Mouse (Mus musculus) neural tube, embryonic 15.5 days (tissue): ENCODE results near the gene Evi5. TPM values are rescaled to one million over a fixed set of nuclear protein-coding genes. Genes with fewer than 3 reads are reported as not detected.

Source experiments
- ATAC-seq: fragments of 200-750 bp; cut with Nextera tagmentation; 2 replicates; pipeline ENCODE4 v1.8.0; 2017; ENCODE audit warnings: mild to moderate bottlenecking, moderate TSS enrichment, moderate library complexity; ENCODE audit not compliant: low FRiP score
- H3K27ac ChIP-seq: fragments of 300-500 bp; sonication (generic); replicated peaks from 2 replicates; pipeline ENCODE4 v1.5.1; 2015; ENCODE audit warnings: mild to moderate bottlenecking, inconsistent platforms
- H3K27me3 ChIP-seq: fragments of 300-500 bp; sonication (generic); replicated peaks from 2 replicates; pipeline ENCODE4 v1.6.1; 2015; ENCODE audit warnings: inconsistent platforms
- H3K36me3 ChIP-seq: fragments of 300-500 bp; sonication (generic); 2 replicates; pipeline ENCODE4 v1.6.1; 2015; ENCODE audit warnings: inconsistent platforms
- H3K4me1 ChIP-seq: fragments of 300-500 bp; sonication (generic); 2 replicates; pipeline ENCODE4 v1.6.1; 2015; ENCODE audit warnings: inconsistent platforms
- H3K4me2 ChIP-seq: fragments of 300-500 bp; sonication (generic); 2 replicates; pipeline ENCODE4 v1.6.1; 2015; ENCODE audit warnings: inconsistent platforms, mild to moderate bottlenecking, moderate library complexity
- H3K4me3 ChIP-seq: fragments of 300-500 bp; sonication (generic); replicated peaks from 2 replicates; pipeline ENCODE4 v1.5.1; 2015; ENCODE audit warnings: mild to moderate bottlenecking, inconsistent platforms
- H3K9ac ChIP-seq: fragments of 300-500 bp; sonication (generic); replicated peaks from 2 replicates; pipeline ENCODE4 v1.6.1; 2015; ENCODE audit warnings: mild to moderate bottlenecking, inconsistent platforms
- H3K9me3 ChIP-seq: fragments of 300-500 bp; sonication (generic); replicated peaks from 2 replicates; pipeline ENCODE4 v1.6.1; 2016; ENCODE audit warnings: inconsistent platforms
- WGBS: fragments of 180-500 bp; shearing (Covaris S2); methylation state at CpG from one replicate; pipeline ENCODE4 v1.1.7; 2015; ENCODE audit warnings: mixed read lengths; 5-methylcytosine and 5-hydroxymethylcytosine counted together
- polyA plus RNA-seq: library from polyadenylated mRNA; unstranded; fragments of >200 nt; fragmentation: Nextera tagmentation; extraction: Ambion mirVana; gene quantifications from 2 replicates; pipeline ENCODE4 v1.2.1, GENCODE M21; 2015

Gene Evi5
- polyA plus RNA-seq, 1 experiment from 2014 or later, result 56.0 TPM

DNA sequence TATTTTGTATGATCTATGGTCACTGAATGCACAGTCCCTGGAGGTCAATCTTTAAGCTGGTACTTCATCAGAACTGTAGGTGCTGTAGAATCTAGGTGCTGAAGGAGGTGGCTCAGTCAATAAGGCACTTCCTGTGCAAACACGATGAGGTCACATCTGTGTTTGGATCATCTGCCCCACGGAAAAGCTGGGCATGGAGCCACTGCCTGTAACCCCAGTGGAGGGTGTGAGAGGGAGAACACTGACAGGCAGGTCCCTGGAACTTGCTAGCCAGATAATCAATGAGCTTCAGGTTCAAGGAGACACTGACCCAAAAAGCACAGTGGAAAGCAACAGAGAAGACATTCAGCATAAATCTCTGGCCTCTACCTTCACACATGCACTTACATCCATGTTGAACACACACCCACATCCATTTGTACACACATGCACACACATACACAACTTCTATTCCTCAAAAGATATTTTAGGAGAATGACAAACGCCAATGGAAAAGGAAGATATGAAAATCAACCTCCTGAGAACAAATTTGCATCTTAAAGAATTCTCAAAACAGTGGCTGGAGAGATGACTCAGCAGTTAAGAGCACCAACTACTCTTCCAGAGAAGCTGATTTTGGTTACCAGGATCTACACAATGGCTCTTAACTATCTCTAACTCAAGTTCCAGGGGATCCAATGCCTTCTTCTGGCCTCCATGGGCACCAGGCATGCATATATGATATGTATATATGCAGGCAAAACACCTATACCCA, 35.8 kb downstream of the Evi5 start:
- no peaks in the 10 kb centered on the region for H3K4me1 ChIP-seq
- H3K36me3 ChIP-seq, result 0 out of 2 replicates have a peak, but pooled peaks cover 4% of the 10 kb centered on the region
- H3K27ac ChIP-seq, result no peak overlapping the region
- no peak for ATAC-seq
- H3K9me3 ChIP-seq, result no peaks in the 10 kb centered on the region
- no peak overlapping the region for H3K4me3 ChIP-seq
- H3K9ac ChIP-seq, result no peak overlapping the region
- 73% methylated on average over 3 of the region's 3 CpGs for WGBS
- H3K4me2 ChIP-seq, result no peak overlapping the region
- no peaks in the 10 kb centered on the region for H3K27me3 ChIP-seq

DNA sequence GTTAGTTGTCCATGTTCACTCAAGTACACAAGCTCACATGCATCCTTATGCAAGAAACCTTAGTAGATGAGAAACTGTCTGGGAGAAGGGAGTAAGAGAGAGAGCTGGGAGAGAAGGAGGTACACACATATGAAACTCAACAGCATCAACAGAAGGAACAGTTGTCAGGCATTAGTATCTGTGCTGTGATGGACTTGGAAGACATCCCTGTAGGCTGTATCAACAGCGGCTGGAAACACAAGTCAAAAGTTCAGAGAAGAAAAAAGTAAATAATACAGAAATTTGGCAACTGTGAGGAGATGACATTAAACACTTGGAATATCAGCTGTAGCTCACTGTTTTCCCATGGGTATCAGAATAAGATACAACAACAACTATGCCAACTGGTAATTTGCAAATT, 40.6 kb downstream of the Evi5 start:
- Histone ChIP-seq H3K27me3 (no peaks in the 10 kb centered on the region), H3K4me1 (no peaks in the 10 kb centered on the region), H3K4me3 (no peak overlapping the region), H3K36me3 (peaks cover 12% of the 10 kb centered on the region), H3K9ac (no peak overlapping the region), H3K4me2 (no peak overlapping the region), H3K9me3 (peaks cover 10% of the 10 kb centered on the region; the same call in 1 of the 2 replicates), H3K27ac (no peak overlapping the region)
- ATAC-seq, result no peak
- 91% methylated on average over 1 of the region's 1 CpGs for WGBS

DNA sequence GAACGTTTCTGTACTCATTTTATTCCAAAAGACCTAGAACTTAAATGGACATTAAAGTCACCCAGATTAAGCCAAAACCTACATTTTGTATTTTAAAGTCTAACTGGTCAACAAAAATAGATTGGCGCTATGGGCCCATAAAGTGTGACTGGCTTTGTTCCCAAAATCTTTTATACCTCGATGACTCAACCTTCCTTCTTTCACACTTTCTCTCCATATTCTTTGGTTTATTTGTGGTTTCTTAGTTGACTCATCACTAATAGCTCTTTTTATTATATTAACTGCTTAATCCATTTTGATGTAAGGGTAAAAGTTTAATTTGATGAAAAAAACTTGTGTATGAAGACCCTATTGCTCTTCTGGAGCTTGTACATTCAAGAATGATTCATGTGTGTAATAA, 43.6 kb downstream of the Evi5 start:
- H3K4me3 ChIP-seq, result no peak overlapping the region
- no peaks in the 10 kb centered on the region for H3K27me3 ChIP-seq
- H3K9me3 ChIP-seq, result peaks cover 10% of the 10 kb centered on the region; the same call in 1 of the 2 replicates
- H3K27ac ChIP-seq, result no peak overlapping the region
- no peaks in the 10 kb centered on the region for H3K4me1 ChIP-seq
- 93% methylated on average over 3 of the region's 3 CpGs for WGBS
- H3K36me3 ChIP-seq, result peaks cover 12% of the 10 kb centered on the region
- no peak overlapping the region for H3K4me2 ChIP-seq
- no peak overlapping the region for H3K9ac ChIP-seq
- ATAC-seq, result no peak

DNA sequence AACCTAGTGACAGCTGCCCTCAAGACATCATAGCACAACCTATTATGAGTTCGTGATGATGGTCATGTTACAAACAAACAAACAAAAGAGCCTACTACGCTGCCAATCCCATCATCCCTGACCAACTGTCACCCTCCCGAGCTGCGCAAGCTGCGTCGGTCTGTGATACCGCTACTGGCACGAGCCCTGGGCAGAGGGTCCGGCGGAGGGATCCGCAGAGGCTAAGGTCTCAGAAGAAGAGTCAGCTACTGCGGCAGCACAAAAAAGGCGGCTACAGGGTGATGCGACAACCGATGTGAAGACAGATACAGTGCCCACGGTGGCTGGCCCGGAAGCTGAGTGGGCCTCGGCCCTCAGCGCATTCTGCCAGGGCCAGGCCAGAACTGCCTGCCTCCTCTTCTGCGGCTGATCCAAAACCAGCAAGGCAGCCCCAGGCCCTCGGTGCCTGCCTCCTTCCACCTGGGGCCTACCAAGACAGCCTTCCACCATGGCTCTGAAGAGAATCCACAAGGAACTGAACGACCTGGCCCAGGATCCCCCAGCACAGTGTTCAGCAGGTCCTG, 44.8 kb downstream of the Evi5 start, which contains the start of gene Ube2d2b:
Gene Ube2d2b, plus strand, starts transcription at position 102 of the 563 bp plus-strand sequence.
- WGBS, result 96% methylated on average over 22 of the region's 22 CpGs

DNA sequence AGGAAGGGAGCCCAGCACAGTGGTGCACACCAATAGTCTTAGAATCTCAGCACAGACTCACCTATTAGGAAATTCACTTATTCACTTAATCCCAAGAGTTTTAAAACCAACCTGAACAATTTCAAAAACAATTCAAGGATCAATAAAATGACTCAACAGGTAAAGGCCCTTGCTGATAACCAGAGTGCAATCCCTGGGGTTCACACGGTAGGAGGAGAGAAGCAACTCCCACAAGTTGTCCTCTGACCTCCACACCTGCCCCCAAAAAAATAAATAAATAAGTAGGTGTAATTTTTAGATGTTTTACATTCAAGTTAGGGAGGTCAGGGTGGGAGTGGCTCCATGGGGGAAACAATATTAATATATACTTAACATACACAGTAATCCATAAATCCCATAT, 52.4 kb downstream of the Evi5 start:
- H3K4me2 ChIP-seq, result no peak overlapping the region
- no peak overlapping the region for H3K9ac ChIP-seq
- no peak for ATAC-seq
- 96% methylated on average over 1 of the region's 1 CpGs for WGBS
- H3K36me3 ChIP-seq, result no peaks in the 10 kb centered on the region
- H3K4me1 ChIP-seq, result no peaks in the 10 kb centered on the region
- H3K27ac ChIP-seq, result no peak overlapping the region
- no peaks in the 10 kb centered on the region for H3K27me3 ChIP-seq
- H3K4me3 ChIP-seq, result no peak overlapping the region
- no peaks in the 10 kb centered on the region for H3K9me3 ChIP-seq

More for the DNA sequence above, 44.8 kb downstream of the Evi5 start, which contains the start of gene Ube2d2b:
- no peak for ATAC-seq
- Histone ChIP-seq H3K4me3 (no peak within 1 kb of the TSS), H3K9me3 (peaks cover 10% of the 10 kb centered on the region; the same call in 1 of the 2 replicates), H3K27me3 (no peaks in the 10 kb centered on the region), H3K4me1 (no peaks in the 10 kb centered on the region), H3K4me2 (no peak within 1 kb of the TSS), H3K9ac (no peak within 1 kb of the TSS), H3K36me3 (peaks cover 12% of the 10 kb centered on the region), H3K27ac (no peak within 1 kb of the TSS)

DNA sequence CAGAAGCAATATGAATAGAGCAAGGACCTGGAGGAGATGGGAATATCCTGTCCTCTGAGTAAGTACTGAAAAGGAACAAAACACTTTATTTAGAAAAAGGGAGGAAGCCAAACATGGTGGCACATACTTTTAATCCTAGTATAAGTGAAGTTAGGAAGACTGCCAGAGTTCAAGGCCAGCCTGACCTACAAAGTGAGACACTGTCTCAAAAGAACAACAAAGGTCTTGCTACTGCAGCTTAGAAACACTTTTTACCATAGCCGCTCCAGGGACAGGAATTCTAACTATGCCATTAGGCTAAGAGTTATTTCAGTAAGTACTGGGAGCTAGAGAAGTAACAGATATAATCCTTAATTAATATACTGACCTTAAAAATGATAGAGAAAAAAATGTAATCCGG, 60.3 kb downstream of the Evi5 start:
- H3K36me3 ChIP-seq, result peaks cover 26% of the 10 kb centered on the region
- H3K27me3 ChIP-seq, result no peaks in the 10 kb centered on the region
- H3K27ac ChIP-seq, result no peak overlapping the region
- H3K4me2 ChIP-seq, result no peak overlapping the region
- H3K4me3 ChIP-seq, result no peak overlapping the region
- H3K4me1 ChIP-seq, result no peaks in the 10 kb centered on the region
- H3K9me3 ChIP-seq, result no peaks in the 10 kb centered on the region
- WGBS, result 89% methylated on average over 2 of the region's 2 CpGs
- no peak for ATAC-seq
- no peak overlapping the region for H3K9ac ChIP-seq

DNA sequence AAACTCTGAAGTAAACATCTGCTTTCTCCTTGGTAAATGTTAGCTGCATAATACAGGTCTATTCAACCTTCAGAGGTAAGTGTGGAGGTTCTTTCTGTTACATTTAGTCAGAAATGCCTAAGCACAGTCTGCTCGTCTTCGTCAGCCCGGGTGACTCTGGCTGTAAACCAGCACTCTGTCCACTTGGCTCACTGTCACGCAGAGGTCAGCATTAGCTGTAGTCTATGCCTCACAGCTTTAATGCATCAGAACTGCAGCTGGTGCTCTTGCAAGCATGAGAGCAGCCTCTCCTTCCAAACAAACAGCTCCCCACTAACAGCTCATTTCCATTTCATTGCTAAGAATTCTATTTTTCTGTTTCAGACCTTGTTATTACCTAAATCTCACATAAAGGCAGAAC, 67.4 kb downstream of the Evi5 start:
- Histone ChIP-seq H3K4me2 (no peak overlapping the region), H3K27me3 (no peaks in the 10 kb centered on the region), H3K36me3 (peaks cover 6% of the 10 kb centered on the region; the same call in 1 of the 2 replicates), H3K4me1 (no peaks in the 10 kb centered on the region), H3K27ac (no peak overlapping the region), H3K4me3 (no peak overlapping the region), H3K9me3 (no peaks in the 10 kb centered on the region), H3K9ac (no peak overlapping the region)
- no peak for ATAC-seq
- WGBS, result 65% methylated on average over 4 of the region's 4 CpGs

DNA sequence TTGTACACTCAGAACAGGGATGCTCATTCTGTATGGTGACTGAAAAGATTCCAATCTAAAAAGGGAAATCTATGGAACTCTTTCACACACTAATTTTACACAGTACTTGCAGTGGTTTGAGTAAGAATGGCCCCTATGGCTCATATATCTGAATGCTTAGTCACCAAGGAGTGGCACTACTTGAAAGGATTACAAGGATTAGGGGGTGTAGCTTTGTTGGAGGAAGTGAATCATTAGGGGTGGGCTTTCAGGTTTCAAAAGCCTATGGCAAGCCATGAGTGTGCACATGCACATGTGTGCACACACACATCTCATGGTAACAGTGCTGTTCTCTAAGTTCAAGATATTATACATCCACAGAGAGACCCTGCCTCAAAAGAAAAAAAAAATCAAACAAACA, 72.3 kb downstream of the Evi5 start:
- no peak for ATAC-seq
- H3K9me3 ChIP-seq, result no peaks in the 10 kb centered on the region
- H3K27me3 ChIP-seq, result no peaks in the 10 kb centered on the region
- H3K4me2 ChIP-seq, result no peak overlapping the region
- peaks cover 9% of the 10 kb centered on the region for H3K36me3 ChIP-seq
- no peak overlapping the region for H3K27ac ChIP-seq
- H3K4me3 ChIP-seq, result no peak overlapping the region
- no peak overlapping the region for H3K9ac ChIP-seq
- H3K4me1 ChIP-seq, result no peaks in the 10 kb centered on the region

DNA sequence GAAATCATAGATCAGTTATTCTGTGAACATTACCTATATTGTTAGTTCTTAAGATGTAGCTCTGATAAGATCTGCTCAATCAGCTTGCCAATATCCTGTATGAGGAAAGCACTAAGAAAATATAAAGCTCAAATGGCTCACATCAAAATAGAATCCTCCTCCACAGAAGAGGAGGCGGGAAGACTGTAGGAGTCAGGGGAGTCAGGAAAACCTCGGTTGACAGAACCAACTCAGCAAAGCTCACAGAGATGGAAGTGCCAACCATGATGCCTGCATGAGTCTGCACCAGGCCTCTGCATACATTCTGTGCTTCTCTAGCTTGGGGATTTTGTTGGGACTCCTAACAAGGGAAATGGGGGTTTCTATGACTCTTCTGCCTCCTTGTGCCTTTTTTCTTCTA, 73.7 kb downstream of the Evi5 start:
- no peak overlapping the region for H3K27ac ChIP-seq
- H3K27me3 ChIP-seq, result no peaks in the 10 kb centered on the region
- peaks cover 14% of the 10 kb centered on the region for H3K36me3 ChIP-seq
- 93% methylated on average over 2 of the region's 2 CpGs for WGBS
- ATAC-seq, result no peak
- no peak overlapping the region for H3K4me2 ChIP-seq
- no peaks in the 10 kb centered on the region for H3K4me1 ChIP-seq
- H3K9ac ChIP-seq, result no peak overlapping the region
- no peaks in the 10 kb centered on the region for H3K9me3 ChIP-seq
- no peak overlapping the region for H3K4me3 ChIP-seq

DNA sequence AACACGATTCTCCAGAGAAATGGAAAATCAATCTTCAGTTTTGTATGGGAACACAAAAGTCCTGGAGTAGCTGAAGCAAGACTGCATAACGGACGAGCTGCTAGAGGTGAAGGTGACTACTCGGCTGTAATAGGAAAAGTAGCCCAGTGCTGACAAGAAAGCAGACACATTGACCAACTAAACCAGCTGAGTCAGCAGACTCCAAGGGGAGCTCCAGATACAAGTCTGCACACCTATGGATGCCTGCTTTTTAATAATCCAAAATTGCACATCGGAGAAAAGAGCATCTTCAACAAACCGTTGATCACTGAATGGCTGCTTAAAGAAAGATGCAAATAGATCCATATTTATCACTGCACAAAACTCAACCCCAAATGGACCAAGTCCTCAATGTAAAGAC, 76.6 kb downstream of the Evi5 start:
- no peaks in the 10 kb centered on the region for H3K4me1 ChIP-seq
- no peak overlapping the region for H3K4me2 ChIP-seq
- H3K36me3 ChIP-seq, result peaks cover 21% of the 10 kb centered on the region
- H3K27me3 ChIP-seq, result no peaks in the 10 kb centered on the region
- H3K4me3 ChIP-seq, result no peak overlapping the region
- no peak for ATAC-seq
- no peak overlapping the region for H3K27ac ChIP-seq
- no peaks in the 10 kb centered on the region for H3K9me3 ChIP-seq
- no peak overlapping the region for H3K9ac ChIP-seq
- 93% methylated on average over 6 of the region's 6 CpGs for WGBS

DNA sequence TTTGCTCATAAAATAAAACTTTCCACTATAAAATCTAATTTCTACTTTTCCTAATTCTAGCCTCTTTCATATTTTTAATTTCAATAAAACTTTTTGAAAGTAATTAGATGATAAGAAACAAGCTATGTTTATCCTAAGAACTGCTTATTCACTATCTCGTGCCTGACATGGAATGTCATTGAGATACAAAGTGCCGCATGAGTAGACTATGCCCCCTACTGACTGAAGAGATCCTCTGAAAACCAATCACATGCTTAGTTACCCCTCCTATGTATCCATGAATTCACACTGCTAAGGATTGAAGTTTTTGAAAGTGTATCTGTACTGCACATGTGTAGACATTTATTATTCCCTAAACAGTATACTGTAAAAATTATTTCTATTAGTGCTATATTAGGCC, 81.0 kb downstream of the Evi5 start:
- H3K4me2 ChIP-seq, result no peak overlapping the region
- H3K36me3 ChIP-seq, result peaks cover 21% of the 10 kb centered on the region
- no peak overlapping the region for H3K9ac ChIP-seq
- no peak overlapping the region for H3K27ac ChIP-seq
- no peaks in the 10 kb centered on the region for H3K9me3 ChIP-seq
- H3K4me3 ChIP-seq, result no peak overlapping the region
- H3K27me3 ChIP-seq, result no peaks in the 10 kb centered on the region
- 41% methylated on average over 2 of the region's 2 CpGs for WGBS
- H3K4me1 ChIP-seq, result no peaks in the 10 kb centered on the region
- ATAC-seq, result no peak

DNA sequence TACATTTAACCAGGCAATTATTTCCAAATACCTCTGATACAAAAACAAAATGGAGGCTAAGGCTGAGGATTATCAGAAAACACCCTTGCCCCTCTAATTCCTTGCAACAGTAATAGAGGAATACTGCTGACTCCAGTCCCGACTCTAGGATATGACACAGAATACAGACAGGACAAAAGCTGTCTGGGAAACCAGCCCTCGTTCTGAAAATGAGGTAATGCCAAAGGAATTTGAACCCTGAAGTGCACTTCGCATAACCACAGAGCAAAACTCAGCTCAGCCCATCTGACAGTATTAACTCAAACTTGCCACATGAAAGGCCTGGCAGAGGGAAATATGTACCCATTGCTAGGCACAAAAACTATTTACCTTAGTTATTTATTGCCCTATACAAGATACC, 81.6 kb downstream of the Evi5 start:
- Histone ChIP-seq H3K4me3 (no peak overlapping the region), H3K9me3 (no peaks in the 10 kb centered on the region), H3K4me2 (no peak overlapping the region), H3K36me3 (peaks cover 16% of the 10 kb centered on the region), H3K4me1 (no peaks in the 10 kb centered on the region), H3K9ac (no peak overlapping the region), H3K27me3 (no peaks in the 10 kb centered on the region), H3K27ac (no peak overlapping the region)
- ATAC-seq, result no peak
- WGBS, result 34% methylated on average over 3 of the region's 3 CpGs
